Mouse (Mus musculus) sigmoid colon, adult 10 weeks (tissue): ENCODE results near the gene Nat8f1. TPM values are rescaled to one million over a fixed set of nuclear protein-coding genes. Genes with fewer than 3 reads are reported as not detected.

ENCODE experiments used
- polyA plus RNA-seq: library from polyadenylated mRNA; stranded (reverse); fragments of 350-450 nt; fragmentation: Illumina TruSeq; extraction: RNeasy Lipid Tissue Mini Kit (QIAGEN cat#74804); gene quantifications from one replicate; pipeline ENCODE4 v1.2.3, GENCODE M21; 2014; ENCODE audit warnings: low read depth, low replicate concordance

The Nat8f1 gene
- polyA plus RNA-seq, result not detected

GRCm38 (mm10) chr6:85915539-85916513 is at the start of gene Nat8f1:
TSS of gene Nat8f1 (minus strand) at chr6:85915687.

GRCm38 (mm10) chr6:85961101-85962091 is 45.9 kb upstream of the Nat8f1 start, which contains the start of gene Dusp11:
TSS of gene Dusp11 (minus strand) at chr6:85961667.

GRCm38 (mm10) chr6:85911587-85911986 is 3.9 kb downstream of the Nat8f1 start, which contains the start of gene Tprkb:
TSS of gene Tprkb (plus strand) at chr6:85911865.

GRCm38 (mm10) chr6:85904642-85905061 is 10.8 kb downstream of the Nat8f1 start, which contains the start of gene Nat8f4:
TSS of gene Nat8f4 (minus strand) at chr6:85904884.

GRCm38 (mm10) chr6:85869006-85869405 is 46.5 kb downstream of the Nat8f1 start, which contains the start of gene Nat8f2:
TSS of gene Nat8f2 (minus strand) at chr6:85869158.

Other genes with a start within 250 kb of the Nat8f1 start
- gene Nat8f7, start 202.5 kb downstream of the Nat8f1 start, polyA plus RNA-seq, result not detected
- 1.2 TPM for gene Nat8f3, start 149.9 kb downstream of the Nat8f1 start, polyA plus RNA-seq
- not detected for gene Nat8f6, start 94.7 kb downstream of the Nat8f1 start, polyA plus RNA-seq
- not detected for gene Nat8f5, start 94.7 kb downstream of the Nat8f1 start, polyA plus RNA-seq
- gene Nat8, start 83.6 kb downstream of the Nat8f1 start, polyA plus RNA-seq, result not detected
- gene Nat8f2, start 46.5 kb downstream of the Nat8f1 start, polyA plus RNA-seq, result 1.1 TPM
- gene Nat8f4, start 10.8 kb downstream of the Nat8f1 start, polyA plus RNA-seq, result 22.0 TPM
- 64.9 TPM for gene Tprkb, start 3.8 kb downstream of the Nat8f1 start, polyA plus RNA-seq
- 375 TPM for gene Dusp11, start 46.0 kb upstream of the Nat8f1 start, polyA plus RNA-seq
- gene Figla, start 100.5 kb upstream of the Nat8f1 start, polyA plus RNA-seq, result not detected
- gene Add2, start 113.0 kb upstream of the Nat8f1 start, polyA plus RNA-seq, result 0.50 TPM